Mouse (Mus musculus): ENCODE data around the gene Ftl1. TPM values are rescaled to one million over a fixed set of nuclear protein-coding genes. Genes with fewer than 3 reads are reported as not detected.

Ftl1 gene
- polyA plus RNA-seq, 2 experiments: 1,846 to 4,811 TPM

GRCm38 (mm10) chr7:45467090-45467670 is 7.5 kb upstream of the Ftl1 start:
- Histone ChIP-seq H3K36me3 (replicated peaks; ENCODE audit: control insufficient read depth, insufficient read depth, low read depth) (peaks cover 17% of the 10 kb centered on the region), H3K27ac (no peak overlapping the region), H3K9me3 (ENCODE audit: control insufficient read depth, low read length) (no peaks in the 10 kb centered on the region), H3K4me1 (replicated peaks; ENCODE audit: control insufficient read depth in 2 of 2, insufficient read depth in 2 of 2, low read length in 1 of 2) (peaks cover 11 to 20% of the 10 kb centered on the region in 2 experiments), H3K4me2 (ENCODE audit: low read depth) (peak overlapping the region; percentile 83), H3K4me3 (ENCODE audit: insufficient read depth in 1 of 2, low read depth in 2 of 2, low read length in 2 of 2) (peak overlapping the region; percentile 49 to 69), H3K27me3 (ENCODE audit: control insufficient read depth, insufficient read depth, low read length) (no peaks in the 10 kb centered on the region), H3K9ac (replicated peaks) (peak overlapping the region; percentile 31; the same call in 1 of the 2 replicates)
- WGBS (ENCODE audit: insufficient replicate concordance): 38% methylated on average over 7 of the region's 7 CpGs
- ATAC-seq (ENCODE audit: insufficient read depth) (peak; percentile 14), DNase-seq (ENCODE audit: low read depth in 3 of 3, low spot score in 3 of 3) (no peak)
- TF ChIP-seq EP300 (IDR thresholded peaks at IDR 0.05; ENCODE audit: low read depth): no peak
- no peak for TF ChIP-seq CTCF (IDR thresholded peaks at IDR 0.05; ENCODE audit: low read depth)

- Histone ChIP-seq H3K27me3 (ENCODE audit: control insufficient read depth, insufficient read depth, low read length) (no peaks in the 10 kb centered on the region), H3K9me3 (ENCODE audit: control insufficient read depth, low read length) (no peaks in the 10 kb centered on the region), H3K36me3 (replicated peaks; ENCODE audit: control insufficient read depth, insufficient read depth, low read depth) (peaks cover 22% of the 10 kb centered on the region), H3K4me1 (replicated peaks; ENCODE audit: control insufficient read depth in 2 of 2, insufficient read depth in 2 of 2, low read length in 1 of 2) (peaks cover 17 to 26% of the 10 kb centered on the region in 2 experiments), H3K27ac (peak within 1 kb of the TSS; percentile 51), H3K4me2 (ENCODE audit: low read depth) (peak within 1 kb of the TSS; percentile 83), H3K9ac (replicated peaks) (peak within 1 kb of the TSS; percentile 71), H3K4me3 (ENCODE audit: insufficient read depth in 1 of 2, low read depth in 2 of 2, low read length in 2 of 2) (peak within 1 kb of the TSS; percentile 62 to 69)
- no peak for TF ChIP-seq EP300 (IDR thresholded peaks at IDR 0.05; ENCODE audit: low read depth)
- TF ChIP-seq CTCF (IDR thresholded peaks at IDR 0.05; ENCODE audit: low read depth): 0 out of 2 replicates have a peak, but pooled peaks have one; percentile 19
- under 1% methylated on average over 58 of the region's 58 CpGs for WGBS (ENCODE audit: insufficient replicate concordance)
- ATAC-seq (ENCODE audit: insufficient read depth) (peak; percentile 76), DNase-seq (ENCODE audit: low read depth in 3 of 3, low spot score in 3 of 3) (peak; percentile 88 to 91 (median 89))
Observed at GRCm38 (mm10) chr7:45466283-45467089, 6.8 kb upstream of the Ftl1 start, which contains the start of gene Bax. Gene Bax (minus strand): TSS chr7:45466898.

GRCm38 (mm10) chr7:45465549-45465948 is 5.9 kb upstream of the Ftl1 start:
- Histone ChIP-seq H3K27ac (no peak overlapping the region), H3K4me2 (ENCODE audit: low read depth) (peak overlapping the region; percentile 83), H3K4me3 (ENCODE audit: insufficient read depth in 1 of 2, low read depth in 2 of 2, low read length in 2 of 2) (peak overlapping the region; percentile 62 to 69), H3K9me3 (ENCODE audit: control insufficient read depth, low read length) (no peaks in the 10 kb centered on the region), H3K36me3 (replicated peaks; ENCODE audit: control insufficient read depth, insufficient read depth, low read depth) (peaks cover 23% of the 10 kb centered on the region), H3K9ac (replicated peaks) (peak overlapping the region; percentile 71), H3K4me1 (replicated peaks; ENCODE audit: control insufficient read depth in 2 of 2, insufficient read depth in 2 of 2, low read length in 1 of 2) (peaks cover 17 to 30% of the 10 kb centered on the region in 2 experiments), H3K27me3 (ENCODE audit: control insufficient read depth, insufficient read depth, low read length) (no peaks in the 10 kb centered on the region)
- no peak for ATAC-seq (ENCODE audit: insufficient read depth)
- WGBS (ENCODE audit: insufficient replicate concordance): 68% methylated on average over 9 of the region's 9 CpGs
- TF ChIP-seq EP300 (IDR thresholded peaks at IDR 0.05; ENCODE audit: low read depth): no peak
- peak; percentile 47 for TF ChIP-seq CTCF (IDR thresholded peaks at IDR 0.05; ENCODE audit: low read depth)
- DNase-seq (ENCODE audit: low read depth in 3 of 3, low spot score in 3 of 3): no peak

- Histone ChIP-seq H3K27ac (no peak overlapping the region), H3K9me3 (ENCODE audit: control insufficient read depth, low read length) (no peaks in the 10 kb centered on the region), H3K4me2 (ENCODE audit: low read depth) (peak overlapping the region; percentile 83; the same call in 1 of the 2 replicates), H3K36me3 (replicated peaks; ENCODE audit: control insufficient read depth, insufficient read depth, low read depth) (peaks cover 23% of the 10 kb centered on the region), H3K4me1 (replicated peaks; ENCODE audit: control insufficient read depth in 2 of 2, insufficient read depth in 2 of 2, low read length in 1 of 2) (peaks cover 22 to 34% of the 10 kb centered on the region in 2 experiments), H3K4me3 (ENCODE audit: insufficient read depth in 1 of 2, low read depth in 2 of 2, low read length in 2 of 2) (no peak overlapping the region), H3K27me3 (ENCODE audit: control insufficient read depth, insufficient read depth, low read length) (no peaks in the 10 kb centered on the region), H3K9ac (replicated peaks) (no peak overlapping the region)
- TF ChIP-seq EP300 (IDR thresholded peaks at IDR 0.05; ENCODE audit: low read depth) (no peak), CTCF (IDR thresholded peaks at IDR 0.05; ENCODE audit: low read depth) (no peak)
- DNase-seq (ENCODE audit: low read depth in 3 of 3, low spot score in 3 of 3): no peak
- 89% methylated on average over 12 of the region's 12 CpGs for WGBS (ENCODE audit: insufficient replicate concordance)
- no peak for ATAC-seq (ENCODE audit: insufficient read depth)
Observed at GRCm38 (mm10) chr7:45465112-45465511, 5.4 kb upstream of the Ftl1 start.
